Mouse (Mus musculus): ENCODE results near the gene B4galt4.

- no peak for TF ChIP-seq CTCF (IDR thresholded peaks at IDR 0.05; ENCODE audit: low read depth, low read length)
- TF ChIP-seq POLR2A (IDR thresholded peaks at IDR 0.05; ENCODE audit: insufficient read depth, low read length), result no peak
- TF ChIP-seq EP300 (IDR thresholded peaks at IDR 0.05; ENCODE audit: insufficient read depth, low read depth, low read length), result no peak
These were observed 11.1 kb upstream of the B4galt4 start for GRCm38 (mm10) chr16:38730921-38731320.

All from ES-Bruce4 (cell line).